Mouse (Mus musculus): ENCODE results near the gene Gm3045. TPM values are rescaled to one million over a fixed set of nuclear protein-coding genes. Genes with fewer than 3 reads are reported as not detected.

Gene Gm3045
- total and polyA plus RNA-seq, 3 experiments = 0.05 TPM; not detected in 2

DNA sequence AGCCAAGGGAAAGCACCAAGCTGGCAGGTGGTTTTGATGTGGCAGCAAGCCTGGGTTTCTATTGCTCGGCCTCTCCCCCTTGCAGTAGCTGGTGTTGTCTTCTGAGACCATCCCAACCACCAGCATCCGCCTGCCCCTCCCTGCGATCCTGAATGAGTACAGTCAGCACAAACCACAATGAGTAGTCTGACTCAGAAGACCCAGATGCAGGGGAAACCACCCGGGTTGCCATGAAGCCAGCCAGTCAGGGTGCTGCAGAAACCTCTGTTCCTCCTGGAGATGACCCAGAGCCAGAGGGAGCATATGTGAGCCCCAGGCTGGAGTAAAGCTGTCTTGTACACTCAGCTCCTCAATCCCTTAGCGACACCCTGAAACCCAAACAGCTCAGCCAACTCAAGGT, 50.4 kb downstream of the Gm3045 start:
- Histone ChIP-seq H3K27me3 (ENCODE audit: insufficient read depth, low read length) (no peaks in the 10 kb centered on the region), H3K4me1 (ENCODE audit: insufficient read depth, low read depth, low read length) (no peaks in the 10 kb centered on the region), H3K36me3 (replicated peaks) (no peaks in the 10 kb centered on the region), H3K4me3 (ENCODE audit: low read depth, low read length) (no peak overlapping the region), H3K9me3 (replicated peaks) (peaks cover 91% of the 10 kb centered on the region)
- no peak for DNase-seq (ENCODE audit: low spot score)
- ATAC-seq (ENCODE audit: extremely low read depth, insufficient number of reproducible peaks, low FRiP score, poor library complexity, severe bottlenecking) = no peak
- TF ChIP-seq POLR2AphosphoS5 (IDR thresholded peaks at IDR 0.05; ENCODE audit: insufficient replicate concordance, low read depth, low read length) (no peak), CTCF (IDR thresholded peaks at IDR 0.05; ENCODE audit: low read depth, low read length) (no peak), GATA2 (IDR thresholded peaks at IDR 0.05; ENCODE audit: borderline replicate concordance, low read depth, low read length) (no peak), TAL1 (conservative IDR thresholded peaks at IDR 0.05; ENCODE audit: low read depth, low read length) (no peak), GATA1 (IDR thresholded peaks at IDR 0.05; ENCODE audit: borderline replicate concordance, low read length) (no peak)

DNA sequence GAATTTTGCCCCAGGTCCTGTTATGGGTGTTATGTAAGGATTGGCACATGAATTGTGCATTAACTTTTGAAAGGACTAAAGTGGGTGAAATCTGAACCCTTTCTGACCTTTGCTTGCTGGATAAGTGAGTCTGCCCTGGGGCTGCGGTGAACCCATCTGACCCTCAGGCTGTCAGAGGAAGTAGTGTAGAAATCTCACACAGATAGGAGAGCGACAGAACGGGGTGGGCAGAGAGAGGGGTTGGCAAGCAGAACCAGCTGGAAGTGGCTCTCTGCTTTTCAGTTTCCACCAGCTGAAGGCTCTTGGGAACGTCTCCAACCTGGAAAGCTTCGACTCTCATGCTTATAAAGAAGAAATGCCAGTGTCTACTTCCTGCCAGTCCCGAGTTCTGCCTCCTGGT, 50.9 kb downstream of the Gm3045 start:
- Histone ChIP-seq H3K9me3 (replicated peaks) (peaks cover 89% of the 10 kb centered on the region), H3K4me1 (ENCODE audit: insufficient read depth, low read depth, low read length) (no peaks in the 10 kb centered on the region), H3K4me3 (ENCODE audit: low read depth, low read length) (no peak overlapping the region), H3K36me3 (replicated peaks) (no peaks in the 10 kb centered on the region), H3K27me3 (ENCODE audit: insufficient read depth, low read length) (no peaks in the 10 kb centered on the region)
- ATAC-seq (ENCODE audit: extremely low read depth, insufficient number of reproducible peaks, low FRiP score, poor library complexity, severe bottlenecking) = no peak
- no peak for TF ChIP-seq CTCF (IDR thresholded peaks at IDR 0.05; ENCODE audit: low read depth, low read length)
- no peak for TF ChIP-seq GATA2 (IDR thresholded peaks at IDR 0.05; ENCODE audit: borderline replicate concordance, low read depth, low read length)
- TF ChIP-seq TAL1 (conservative IDR thresholded peaks at IDR 0.05; ENCODE audit: low read depth, low read length) = no peak
- TF ChIP-seq GATA1 (IDR thresholded peaks at IDR 0.05; ENCODE audit: borderline replicate concordance, low read length) = no peak
- TF ChIP-seq POLR2AphosphoS5 (IDR thresholded peaks at IDR 0.05; ENCODE audit: insufficient replicate concordance, low read depth, low read length) = no peak
- DNase-seq (ENCODE audit: low spot score) = no peak

DNA sequence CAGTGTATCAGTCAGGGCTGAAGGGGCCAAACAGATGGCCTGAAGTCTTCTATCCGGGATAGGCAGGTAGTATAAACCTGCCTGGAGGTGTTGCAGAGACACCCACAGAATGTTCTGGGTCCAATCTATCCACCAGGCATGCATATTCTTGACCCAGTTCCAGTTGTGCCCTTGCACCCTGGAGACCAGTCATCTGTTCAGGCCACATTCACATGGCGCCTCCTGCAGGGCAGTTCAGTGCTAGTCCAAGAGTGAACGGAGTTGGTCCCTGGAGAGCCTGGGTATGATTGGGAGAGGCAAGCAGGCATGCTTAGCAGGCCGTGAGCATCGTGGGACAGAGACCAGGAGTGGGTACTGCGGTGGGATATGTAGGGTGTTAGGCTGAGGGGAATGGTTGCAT, 51.6 kb downstream of the Gm3045 start:
- Histone ChIP-seq H3K36me3 (replicated peaks) (no peaks in the 10 kb centered on the region), H3K27me3 (ENCODE audit: insufficient read depth, low read length) (no peaks in the 10 kb centered on the region), H3K9me3 (replicated peaks) (peaks cover 89% of the 10 kb centered on the region), H3K4me3 (ENCODE audit: low read depth, low read length) (no peak overlapping the region), H3K4me1 (ENCODE audit: insufficient read depth, low read depth, low read length) (no peaks in the 10 kb centered on the region)
- no peak for ATAC-seq (ENCODE audit: extremely low read depth, insufficient number of reproducible peaks, low FRiP score, poor library complexity, severe bottlenecking)
- no peak for TF ChIP-seq GATA2 (IDR thresholded peaks at IDR 0.05; ENCODE audit: borderline replicate concordance, low read depth, low read length)
- TF ChIP-seq TAL1 (conservative IDR thresholded peaks at IDR 0.05; ENCODE audit: low read depth, low read length) = no peak
- no peak for TF ChIP-seq CTCF (IDR thresholded peaks at IDR 0.05; ENCODE audit: low read depth, low read length)
- no peak for TF ChIP-seq POLR2AphosphoS5 (IDR thresholded peaks at IDR 0.05; ENCODE audit: insufficient replicate concordance, low read depth, low read length)
- TF ChIP-seq GATA1 (IDR thresholded peaks at IDR 0.05; ENCODE audit: borderline replicate concordance, low read length) = no peak
- DNase-seq (ENCODE audit: low spot score) = no peak

- Histone ChIP-seq H3K36me3 (replicated peaks) (no peaks in the 10 kb centered on the region), H3K4me1 (ENCODE audit: insufficient read depth, low read depth, low read length) (no peaks in the 10 kb centered on the region), H3K9me3 (replicated peaks) (peaks cover 75% of the 10 kb centered on the region), H3K27me3 (ENCODE audit: insufficient read depth, low read length) (no peaks in the 10 kb centered on the region), H3K4me3 (ENCODE audit: low read depth, low read length) (no peak within 1 kb of the TSS)
- DNase-seq (ENCODE audit: low spot score) (no peak), ATAC-seq (ENCODE audit: extremely low read depth, insufficient number of reproducible peaks, low FRiP score, poor library complexity, severe bottlenecking) (no peak)
- no peak for TF ChIP-seq TAL1 (conservative IDR thresholded peaks at IDR 0.05; ENCODE audit: low read depth, low read length)
- TF ChIP-seq GATA1 (IDR thresholded peaks at IDR 0.05; ENCODE audit: borderline replicate concordance, low read length) = no peak
- no peak for TF ChIP-seq POLR2AphosphoS5 (IDR thresholded peaks at IDR 0.05; ENCODE audit: insufficient replicate concordance, low read depth, low read length)
- TF ChIP-seq GATA2 (IDR thresholded peaks at IDR 0.05; ENCODE audit: borderline replicate concordance, low read depth, low read length) = no peak
- TF ChIP-seq CTCF (IDR thresholded peaks at IDR 0.05; ENCODE audit: low read depth, low read length) = no peak
Measured at GRCm38 (mm10) chr13:56482146-56482545, 55.8 kb downstream of the Gm3045 start, which contains the start of gene Il9. TSS of gene Il9 (minus strand) at chr13:56482246.

Other genes starting within 250 kb of the Gm3045 start
- not detected in 2 replicates for gene Tifab, start 247.7 kb upstream of the Gm3045 start, total RNA-seq (2014; fragmentation: Nextera tagmentation)
- gene Tifab, start 247.7 kb upstream of the Gm3045 start, total RNA-seq (2017) = 0.06 and 0.16 TPM in 2 replicates
- gene Tifab, start 247.7 kb upstream of the Gm3045 start, polyA plus RNA-seq (2012) = not detected in 2 replicates
- not detected in 2 replicates for gene Neurog1, start 174.4 kb upstream of the Gm3045 start, total RNA-seq (2014; fragmentation: Nextera tagmentation)
- 0.11 TPM in 1 of 2 replicates, not detected in the other for gene Neurog1, start 174.4 kb upstream of the Gm3045 start, total RNA-seq (2017)
- gene Neurog1, start 174.4 kb upstream of the Gm3045 start, polyA plus RNA-seq (2012) = not detected in 2 replicates
- gene Cxcl14, start 130.0 kb upstream of the Gm3045 start, total RNA-seq (2014; fragmentation: Nextera tagmentation) = not detected in 2 replicates
- gene Cxcl14, start 130.0 kb upstream of the Gm3045 start, total RNA-seq (2017) = 0.06 TPM in 1 of 2 replicates, not detected in the other
- not detected in 2 replicates for gene Cxcl14, start 130.0 kb upstream of the Gm3045 start, polyA plus RNA-seq (2012)
- gene Slc25a48, start 11.8 kb downstream of the Gm3045 start, total RNA-seq (2014; fragmentation: Nextera tagmentation) = not detected in 2 replicates
- 0.05 TPM in 1 of 2 replicates, not detected in the other for gene Slc25a48, start 11.8 kb downstream of the Gm3045 start, total RNA-seq (2017)
- gene Slc25a48, start 11.8 kb downstream of the Gm3045 start, polyA plus RNA-seq (2012) = not detected in 2 replicates
- not detected in 2 replicates for gene Il9, start 55.7 kb downstream of the Gm3045 start, total RNA-seq (2014; fragmentation: Nextera tagmentation)
- not detected in 2 replicates for gene Il9, start 55.7 kb downstream of the Gm3045 start, total RNA-seq (2017)
- not detected in 2 replicates for gene Il9, start 55.7 kb downstream of the Gm3045 start, polyA plus RNA-seq (2012)
- gene Fbxl21, start 95.9 kb downstream of the Gm3045 start, total RNA-seq (2014; fragmentation: Nextera tagmentation) = not detected in 2 replicates
- gene Fbxl21, start 95.9 kb downstream of the Gm3045 start, total RNA-seq (2017) = 0.17 and 0.27 TPM in 2 replicates
- not detected in 2 replicates for gene Fbxl21, start 95.9 kb downstream of the Gm3045 start, polyA plus RNA-seq (2012)
- not detected in 2 replicates for gene Lect2, start 121.9 kb downstream of the Gm3045 start, total RNA-seq (2014; fragmentation: Nextera tagmentation)
- gene Lect2, start 121.9 kb downstream of the Gm3045 start, total RNA-seq (2017) = 0.16 TPM in 1 of 2 replicates, not detected in the other
- not detected in 2 replicates for gene Lect2, start 121.9 kb downstream of the Gm3045 start, polyA plus RNA-seq (2012)
- not detected in 2 replicates for gene Tgfbi, start 182.9 kb downstream of the Gm3045 start, total RNA-seq (2014; fragmentation: Nextera tagmentation)
- not detected in 2 replicates for gene Tgfbi, start 182.9 kb downstream of the Gm3045 start, total RNA-seq (2017)
- gene Tgfbi, start 182.9 kb downstream of the Gm3045 start, polyA plus RNA-seq (2012) = 0.02 TPM in 1 of 2 replicates, not detected in the other